Mouse (Mus musculus): ENCODE results near the gene Mdk.

Gene Mdk

DNA sequence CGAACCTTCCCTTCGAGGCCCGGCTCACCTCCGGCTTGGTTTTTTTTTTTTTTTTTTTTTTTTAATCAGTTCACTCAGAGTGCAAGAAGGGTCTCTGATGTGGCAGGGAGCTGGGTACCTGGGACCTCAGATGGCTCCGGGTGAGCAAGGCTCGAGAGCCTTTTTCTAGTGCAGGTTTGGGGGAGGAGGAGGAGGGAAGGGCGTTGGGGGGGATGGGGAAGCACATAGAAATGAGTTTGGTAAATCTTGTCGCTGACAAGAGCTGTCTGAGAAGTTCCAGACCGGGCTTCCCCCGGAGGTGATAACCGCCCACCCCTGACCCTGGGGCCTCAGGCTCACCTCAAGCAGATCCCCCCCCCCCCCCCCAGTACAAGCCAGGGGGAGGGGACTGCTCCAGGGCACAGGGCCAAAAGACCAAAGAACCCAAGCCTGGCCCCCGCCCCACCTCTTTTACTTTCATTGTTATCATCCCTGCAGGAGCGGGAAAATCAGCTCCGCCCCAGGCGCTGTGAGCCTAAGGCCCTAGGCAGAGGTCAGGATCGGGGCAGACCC, at the start of gene Mdk:
TSS of gene Mdk (minus strand) at position 138 of the 552 bp plus-strand sequence.
- DNase-seq (ENCODE audit: low read depth, low spot score) = no peak

DNA sequence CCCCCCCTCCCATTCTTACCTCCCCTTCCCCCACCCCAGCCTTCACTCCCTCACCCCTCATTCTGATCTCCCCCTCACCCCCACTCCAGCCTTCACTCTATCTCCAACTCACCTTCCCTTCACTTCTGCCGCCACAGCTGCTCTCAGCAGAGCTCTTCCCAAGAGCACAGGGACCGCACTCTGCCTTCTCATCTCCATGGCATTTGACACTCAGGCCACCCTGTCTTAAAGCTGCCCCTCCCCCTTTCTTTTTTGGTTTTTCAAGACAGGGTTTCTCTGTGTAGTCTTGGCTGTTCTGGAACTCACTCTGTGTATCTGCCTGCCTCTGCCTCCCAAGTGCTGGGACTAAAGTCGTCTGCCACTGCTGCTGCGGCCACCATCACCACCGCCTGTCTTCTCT, 48.7 kb upstream of the Mdk start:
- DNase-seq (ENCODE audit: low read depth, low spot score) = no peak

DNA sequence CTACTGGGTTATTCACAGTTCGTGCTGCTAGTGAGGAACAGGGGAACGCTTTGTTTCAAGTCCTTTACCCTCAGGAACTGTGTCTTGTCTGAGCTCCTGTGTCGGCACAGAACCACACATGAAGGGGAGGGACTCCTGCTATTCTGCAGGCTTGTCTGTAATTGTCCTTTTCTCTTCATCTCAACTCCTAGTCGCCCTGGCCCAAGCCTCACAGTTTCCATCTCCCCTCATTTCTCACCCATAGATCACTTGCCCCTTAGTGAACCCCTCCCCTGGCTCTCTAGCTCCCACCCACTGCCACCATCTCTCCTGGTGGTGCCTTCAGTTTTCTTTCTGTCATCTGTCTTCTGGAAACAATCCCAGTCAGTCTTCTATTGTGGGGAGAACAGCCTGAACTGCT, 48.1 kb upstream of the Mdk start:
- no peak for DNase-seq (ENCODE audit: low read depth, low spot score)

GRCm38 (mm10) chr2:91978547-91978946, 46.5 kb upstream of the Mdk start:
- no peak for DNase-seq (ENCODE audit: low read depth, low spot score)

- no peak for DNase-seq (ENCODE audit: low read depth, low spot score)
Measured at GRCm38 (mm10) chr2:91977960-91978359, 45.9 kb upstream of the Mdk start.

DNA sequence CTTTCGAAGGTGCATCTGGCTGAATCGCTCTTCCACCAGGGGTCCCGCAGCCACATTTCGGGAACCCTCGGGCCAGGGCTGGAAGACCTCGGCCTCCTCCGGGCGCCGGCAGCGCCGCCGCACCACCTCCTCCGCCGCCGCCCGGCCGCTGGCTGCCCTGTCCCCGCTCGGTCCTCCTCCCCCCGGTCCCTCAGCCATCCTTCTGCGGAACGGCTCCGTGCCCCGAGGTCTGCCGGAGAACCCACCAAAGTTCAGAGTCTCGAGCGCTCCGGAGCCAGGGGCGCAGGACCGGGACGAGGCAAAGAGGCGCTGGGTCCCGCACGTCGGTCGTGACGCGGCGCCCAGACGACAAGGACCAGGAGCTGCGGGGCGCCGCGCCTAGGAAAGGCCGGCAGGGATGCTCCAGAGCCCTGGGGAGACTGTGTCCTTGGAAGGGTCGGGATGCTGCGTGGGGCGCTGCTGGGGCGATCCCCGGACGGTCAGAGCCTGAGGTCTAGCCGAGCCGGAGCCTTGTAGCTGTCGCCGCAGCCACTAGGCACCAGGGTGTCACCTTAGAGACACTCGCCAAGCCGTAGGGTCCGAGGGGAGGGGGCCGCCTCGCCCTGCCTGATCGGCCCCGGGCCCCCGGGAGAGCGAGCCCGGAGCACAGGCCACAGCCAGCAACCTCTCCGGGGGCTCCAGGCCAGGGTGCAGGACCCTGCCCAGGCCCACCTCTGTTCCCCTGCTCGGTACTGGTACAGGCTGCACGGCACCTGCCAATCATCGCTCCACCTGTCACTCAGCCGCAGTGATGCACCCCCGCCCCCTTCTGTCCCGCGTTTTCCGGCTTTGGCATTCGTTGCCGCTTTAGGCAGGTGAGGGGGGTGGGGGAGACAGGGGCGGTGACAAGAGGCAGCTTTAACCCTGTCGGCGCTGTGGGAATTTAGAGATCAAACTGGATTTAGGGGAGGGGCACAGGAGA, 43.8 kb upstream of the Mdk start, which contains the start of gene Dgkz:
TSS of gene Dgkz (minus strand) at position 284 of the 961 bp plus-strand sequence.
- no peak for DNase-seq (ENCODE audit: low read depth, low spot score)

DNA sequence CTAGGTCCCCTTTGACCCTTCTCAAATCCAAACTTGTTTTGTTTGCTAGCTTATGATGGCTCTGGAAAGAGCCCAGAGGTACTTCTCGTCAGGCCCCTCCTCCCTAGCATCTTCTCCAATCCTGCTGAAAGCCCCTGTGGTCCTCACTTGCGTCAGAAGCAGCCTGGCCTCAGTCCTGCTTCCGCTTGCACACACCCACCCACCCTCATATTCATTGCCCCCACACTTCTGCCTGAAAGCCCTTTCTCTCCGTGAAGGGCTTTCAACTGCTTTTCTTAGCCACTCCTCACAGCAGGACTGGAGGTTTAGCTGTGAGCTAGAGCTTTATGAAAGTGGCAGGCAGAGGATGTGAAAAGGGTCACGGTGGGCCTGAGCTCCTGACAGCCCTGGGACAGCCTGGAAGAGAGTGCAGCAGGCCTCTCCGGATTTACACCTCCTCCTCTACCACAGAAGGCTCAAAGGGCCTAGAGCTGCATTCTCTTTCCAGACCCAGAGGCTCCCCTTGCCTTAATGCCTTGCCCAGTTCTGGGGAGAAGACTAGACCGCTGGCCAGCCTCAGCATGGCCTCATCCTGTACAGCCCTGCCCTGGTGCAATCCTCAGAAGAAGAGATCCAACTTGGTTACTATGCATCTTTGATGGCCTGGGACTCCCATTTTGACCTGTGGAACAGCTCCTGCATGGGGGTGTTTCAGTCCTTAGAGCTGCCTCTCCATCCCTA, 41.5 kb upstream of the Mdk start:
- DNase-seq (ENCODE audit: low read depth, low spot score) = no peak

GRCm38 (mm10) chr2:91972121-91972566, 40.0 kb upstream of the Mdk start:
- no peak for DNase-seq (ENCODE audit: low read depth, low spot score)

DNA sequence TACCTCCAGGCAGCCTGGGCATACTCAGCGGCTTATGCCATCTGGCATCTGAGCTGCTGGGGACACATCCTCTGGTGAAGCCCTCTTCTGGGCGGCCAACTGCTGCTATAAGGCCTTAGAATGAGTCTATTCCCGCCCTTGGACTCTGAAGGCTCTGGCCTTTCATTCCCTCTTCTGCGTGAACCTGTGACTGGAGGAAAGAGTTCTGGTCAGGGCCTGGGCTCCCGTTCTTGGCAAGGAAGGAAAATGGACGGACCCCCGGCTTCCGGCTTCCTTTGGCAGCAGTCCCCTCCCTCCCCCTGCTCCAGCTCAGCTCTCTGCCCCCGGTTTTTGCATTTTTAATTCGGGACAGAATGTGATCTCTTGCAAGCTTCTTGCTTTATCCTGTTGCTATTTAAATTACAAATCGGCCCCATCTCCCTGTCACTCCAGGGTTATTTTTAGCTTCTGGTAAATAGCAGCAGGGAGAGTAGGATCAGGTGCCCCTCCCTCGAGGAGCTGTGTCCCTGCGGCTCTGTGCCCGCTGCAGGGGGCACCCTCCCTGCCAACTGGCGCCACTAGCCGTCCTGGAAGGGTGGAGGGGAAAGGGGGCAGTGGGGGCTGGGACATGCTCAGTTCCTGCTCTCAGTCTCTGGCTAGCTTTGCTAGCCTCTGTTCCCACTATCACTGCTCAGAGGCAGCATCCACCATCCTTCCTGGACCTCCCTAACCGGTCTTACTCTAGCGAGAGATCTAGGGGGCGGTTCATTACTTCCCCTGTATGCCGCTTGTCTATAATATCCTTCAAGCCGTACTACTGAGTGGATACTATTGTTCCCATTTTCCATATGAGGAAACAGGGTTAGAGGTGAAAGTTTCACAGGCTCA, 39.4 kb upstream of the Mdk start:
- DNase-seq (ENCODE audit: low read depth, low spot score) = no peak

DNA sequence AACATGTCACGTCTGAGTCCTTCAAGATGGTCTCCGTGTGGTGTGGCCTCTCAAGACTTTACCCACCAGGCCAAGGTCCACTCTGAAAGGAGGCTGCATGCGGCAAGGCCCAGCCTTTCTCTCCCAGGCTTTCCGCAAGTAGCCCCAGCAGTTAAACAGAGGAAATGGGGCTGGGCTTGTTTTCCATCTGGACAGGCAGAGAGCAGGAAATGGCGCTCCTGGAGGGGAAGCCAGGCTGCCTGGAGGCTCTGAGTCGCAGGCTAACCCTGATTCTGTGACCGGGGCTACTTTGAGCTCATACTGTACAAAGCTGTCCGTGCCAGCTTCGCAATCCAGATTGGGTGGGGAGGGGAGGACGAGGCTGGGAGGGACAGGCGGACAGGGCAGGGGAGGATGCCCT, 35.9 kb upstream of the Mdk start:
- no peak for DNase-seq (ENCODE audit: low read depth, low spot score)

DNA sequence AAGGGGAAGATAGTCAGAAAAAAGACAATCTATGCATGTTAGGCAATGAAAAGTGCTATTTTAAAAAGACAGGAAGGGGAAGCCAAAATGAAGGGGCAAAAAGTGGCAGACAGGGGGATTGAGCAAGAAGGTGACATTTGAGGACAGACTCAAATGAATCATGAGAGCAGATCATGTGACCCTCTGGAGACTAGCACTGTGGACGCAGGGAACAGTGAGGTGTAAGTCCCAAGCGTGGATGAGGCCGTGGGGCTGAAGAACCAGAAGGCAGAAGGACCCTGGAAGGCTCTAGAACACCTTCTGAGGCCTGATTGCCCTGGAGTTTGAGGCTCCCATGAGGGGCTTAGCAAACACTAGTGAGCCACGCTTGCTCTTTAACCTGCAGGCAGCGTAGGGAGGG, 34.3 kb upstream of the Mdk start:
- no peak for DNase-seq (ENCODE audit: low read depth, low spot score)

GRCm38 (mm10) chr2:91965417-91965816, 33.3 kb upstream of the Mdk start:
- DNase-seq (ENCODE audit: low read depth, low spot score) = no peak

- no peak for DNase-seq (ENCODE audit: low read depth, low spot score)
Measured at GRCm38 (mm10) chr2:91964610-91965204, 32.6 kb upstream of the Mdk start.

GRCm38 (mm10) chr2:91963443-91963932, 31.4 kb upstream of the Mdk start:
- peak; percentile 75 for DNase-seq (ENCODE audit: low read depth, low spot score)

DNA sequence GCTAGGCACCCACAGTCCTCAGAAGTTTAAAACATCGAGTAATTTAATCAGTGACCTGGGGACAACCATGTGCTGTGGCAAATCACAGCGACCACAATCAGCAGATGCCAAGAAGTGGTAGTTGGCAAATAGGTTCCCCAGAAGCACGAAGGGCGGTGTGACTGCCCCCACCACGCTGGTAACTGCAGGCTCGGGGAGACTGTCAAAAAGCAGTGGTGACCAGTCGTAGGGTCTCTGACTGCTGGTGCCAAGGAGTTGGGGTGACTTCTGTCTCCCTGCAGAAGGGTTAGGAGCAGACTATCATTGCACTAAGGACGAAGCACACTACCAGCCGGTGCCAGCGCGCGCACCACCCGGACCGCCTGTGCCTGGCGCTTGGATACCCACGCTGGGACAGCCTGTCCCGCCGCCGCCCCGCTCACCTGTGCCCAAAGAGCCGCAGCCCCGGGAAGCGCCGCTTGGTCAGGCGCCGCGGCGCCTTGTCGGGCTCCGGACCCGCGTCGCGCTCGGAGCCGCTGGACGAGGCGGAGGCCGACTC, 30.8 kb upstream of the Mdk start:
- DNase-seq (ENCODE audit: low read depth, low spot score) = no peak

DNA sequence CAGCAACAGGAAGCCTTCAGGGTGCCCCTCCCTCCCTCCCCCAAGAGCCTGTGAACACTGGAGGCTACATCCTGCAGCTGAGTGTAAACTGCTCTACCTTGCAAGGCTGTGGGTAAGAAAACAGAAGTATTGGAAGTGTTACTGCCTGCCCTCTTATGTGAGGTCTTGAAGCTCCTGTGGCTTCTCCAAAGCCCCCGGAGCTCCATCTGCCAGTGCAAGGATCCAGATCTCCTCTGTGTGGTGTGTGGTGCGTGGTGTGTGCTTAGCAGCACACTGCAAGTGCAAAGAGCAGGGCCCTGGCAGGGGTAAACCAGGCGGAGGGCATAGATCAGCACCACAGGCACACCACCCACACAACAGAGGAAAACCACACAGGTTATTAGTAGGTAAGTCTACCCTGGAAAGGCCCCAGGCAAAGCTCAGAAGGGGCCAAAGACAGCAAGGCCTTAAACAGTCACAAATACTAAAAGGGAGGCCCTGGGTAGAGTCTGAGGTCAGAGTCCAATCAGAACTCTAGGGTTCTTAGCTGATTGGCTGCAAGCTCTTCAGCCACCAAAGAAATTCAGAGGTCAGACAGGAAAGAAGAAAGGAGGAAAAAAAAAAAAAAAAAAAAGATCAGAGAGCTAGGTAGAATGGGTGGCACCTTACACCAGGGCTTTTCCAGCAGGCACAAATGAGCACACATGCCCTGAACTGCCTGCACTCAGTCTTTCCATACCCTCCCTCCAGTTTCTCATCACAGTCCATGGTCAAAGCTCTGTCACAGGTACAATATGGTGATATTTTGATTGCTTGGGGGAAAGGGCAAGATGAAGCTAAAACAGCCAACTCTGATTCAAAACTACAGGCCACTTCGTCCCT, 30.0 kb upstream of the Mdk start:
- DNase-seq (ENCODE audit: low read depth, low spot score) = no peak

GRCm38 (mm10) chr2:91960459-91960858, 28.4 kb upstream of the Mdk start:
- no peak for DNase-seq (ENCODE audit: low read depth, low spot score)

DNA sequence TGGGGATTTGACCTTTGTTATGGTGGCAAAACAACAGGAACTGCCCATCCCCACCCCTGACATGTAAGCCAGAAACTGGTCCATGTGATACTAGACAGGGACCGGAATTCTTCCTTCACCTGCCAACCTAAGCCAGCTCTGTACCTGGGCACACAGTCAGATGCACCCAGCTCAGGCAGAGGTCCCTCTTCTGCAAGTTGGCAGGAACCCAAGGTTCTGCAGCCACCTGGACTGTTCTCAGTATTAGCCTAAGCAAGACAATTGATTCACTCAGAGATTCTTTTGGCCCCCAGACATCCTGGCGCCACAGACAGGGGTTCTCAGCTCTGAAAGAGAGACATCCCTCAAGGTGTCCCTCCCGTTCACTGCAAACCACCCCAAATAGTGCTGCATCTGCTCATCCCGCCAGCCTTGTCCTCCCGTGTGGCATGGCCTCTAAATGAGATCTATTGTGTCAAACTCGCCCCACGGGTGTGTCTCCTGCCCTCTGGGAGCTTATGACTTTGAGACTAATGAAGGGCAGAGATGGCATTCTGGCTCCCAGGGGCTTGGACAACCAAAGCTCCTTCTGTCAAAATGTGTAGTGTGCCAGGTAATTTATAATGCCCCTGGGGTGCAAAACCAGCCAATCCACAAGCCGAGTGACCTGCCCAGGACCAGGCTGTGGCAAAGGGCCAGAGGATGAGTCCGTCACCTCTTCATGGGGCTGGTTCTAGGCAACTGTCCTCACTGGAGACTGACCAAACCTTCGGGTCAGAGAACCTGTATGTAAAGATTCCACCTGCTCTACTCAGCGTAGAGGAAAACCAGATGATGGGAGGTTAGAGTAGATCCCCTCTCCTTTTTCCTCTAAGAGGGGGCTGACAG, 27.7 kb upstream of the Mdk start:
- no peak for DNase-seq (ENCODE audit: low read depth, low spot score)
